Mouse (Mus musculus) myocyte (in vitro differentiated cells): ENCODE measurements around the gene Zfp574. TPM values are rescaled to one million over a fixed set of nuclear protein-coding genes. Genes with fewer than 3 reads are reported as not detected.

Experiments used
- H3K27me3 ChIP-seq: one replicate; pipeline ENCODE4 v1.6.1; 2011; ENCODE audit not compliant: control insufficient read depth, insufficient read depth, insufficient read length
- H3K36me3 ChIP-seq: one replicate; pipeline ENCODE4 v1.6.1; 2011; ENCODE audit not compliant: control insufficient read depth, insufficient read depth
- H3K4me2 ChIP-seq: one replicate; pipeline ENCODE4 v1.6.1; 2011; ENCODE audit warnings: low read depth, control low read depth
- H3K4me3 ChIP-seq: one replicate; pipeline ENCODE4 v1.5.1; 2011; ENCODE audit warnings: mild to moderate bottlenecking, control low read depth, moderate library complexity
- H3K79me2 ChIP-seq: one replicate; pipeline ENCODE4 v1.6.1; 2011; ENCODE audit not compliant: control insufficient read depth, insufficient read depth
- H3ac ChIP-seq: one replicate; pipeline ENCODE4 v1.6.1; 2011; ENCODE audit not compliant: control insufficient read depth, insufficient read length
- CEBPB ChIP-seq: IDR thresholded peaks from 2 replicates; pipeline ENCODE4 v1.6.1; 2011; ENCODE audit warnings: mild to moderate bottlenecking, moderate library complexity; ENCODE audit not compliant: poor library complexity, insufficient read depth, severe bottlenecking
- E2F4 ChIP-seq: IDR thresholded peaks from one replicate; pipeline ENCODE4 v1.6.1; 2011; ENCODE audit warnings: mild to moderate bottlenecking, control low read depth, moderate library complexity; ENCODE audit not compliant: insufficient read depth
- MAX ChIP-seq: IDR thresholded peaks from one replicate; pipeline ENCODE4 v1.6.1; 2011; ENCODE audit warnings: low read depth, mild to moderate bottlenecking, control low read depth
- MYOD1 ChIP-seq, 3 experiments: IDR thresholded peaks; one replicate each; pipeline ENCODE4 v1.6.1; 2011; ENCODE audit warnings: control low read depth in 2 of 3, low read depth in 2 of 3, mild to moderate bottlenecking in 2 of 3, moderate library complexity in 1 of 3; ENCODE audit not compliant: insufficient read length in 2 of 3, control insufficient read depth in 1 of 3
- MYOG ChIP-seq, 3 experiments: IDR thresholded peaks; one replicate each; pipeline ENCODE4 v1.6.1; 2011; ENCODE audit warnings: control low read depth in 2 of 3, low read depth in 2 of 3, mild to moderate bottlenecking in 2 of 3; ENCODE audit not compliant: insufficient read length in 2 of 3, control insufficient read depth in 1 of 3, insufficient read depth in 1 of 3
- POLR2A ChIP-seq: IDR thresholded peaks from one replicate; pipeline ENCODE4 v1.6.1; 2011; ENCODE audit warnings: low read depth, mild to moderate bottlenecking, control low read depth, moderate library complexity; ENCODE audit not compliant: insufficient read length
- POLR2AphosphoS2 ChIP-seq: IDR thresholded peaks from one replicate; pipeline ENCODE4 v1.6.1; 2011; ENCODE audit warnings: low read depth, control low read depth; ENCODE audit not compliant: insufficient read length
- REST ChIP-seq: IDR thresholded peaks from one replicate; pipeline ENCODE4 v1.6.1; 2011; ENCODE audit warnings: mild to moderate bottlenecking, control low read depth, moderate library complexity; ENCODE audit not compliant: insufficient read depth, insufficient read length
- SRF ChIP-seq: IDR thresholded peaks from one replicate; pipeline ENCODE4 v1.6.1; 2011; ENCODE audit warnings: low read depth; ENCODE audit not compliant: control insufficient read depth, insufficient read length
- TCF12 ChIP-seq: IDR thresholded peaks from one replicate; pipeline ENCODE4 v1.6.1; 2011; ENCODE audit warnings: mild to moderate bottlenecking, control low read depth; ENCODE audit not compliant: poor library complexity, insufficient read depth, severe bottlenecking
- TCF3 ChIP-seq: IDR thresholded peaks from one replicate; pipeline ENCODE4 v1.6.1; 2011; ENCODE audit warnings: low read depth, control low read depth; ENCODE audit not compliant: insufficient read length
- USF1 ChIP-seq: IDR thresholded peaks from one replicate; pipeline ENCODE4 v1.6.1; 2011; ENCODE audit warnings: low read depth, mild to moderate bottlenecking, control low read depth, moderate library complexity
- polyA plus RNA-seq: library from polyadenylated mRNA; unstranded; fragments of >200 nt; fragmentation: generic; extraction: Trizol; gene quantifications from one replicate; pipeline ENCODE4 v1.2.1, GENCODE M21; 2012; ENCODE audit warnings: missing spikeins

Gene Zfp574
- polyA plus RNA-seq, 1 experiment, result 10.8 TPM

DNA sequence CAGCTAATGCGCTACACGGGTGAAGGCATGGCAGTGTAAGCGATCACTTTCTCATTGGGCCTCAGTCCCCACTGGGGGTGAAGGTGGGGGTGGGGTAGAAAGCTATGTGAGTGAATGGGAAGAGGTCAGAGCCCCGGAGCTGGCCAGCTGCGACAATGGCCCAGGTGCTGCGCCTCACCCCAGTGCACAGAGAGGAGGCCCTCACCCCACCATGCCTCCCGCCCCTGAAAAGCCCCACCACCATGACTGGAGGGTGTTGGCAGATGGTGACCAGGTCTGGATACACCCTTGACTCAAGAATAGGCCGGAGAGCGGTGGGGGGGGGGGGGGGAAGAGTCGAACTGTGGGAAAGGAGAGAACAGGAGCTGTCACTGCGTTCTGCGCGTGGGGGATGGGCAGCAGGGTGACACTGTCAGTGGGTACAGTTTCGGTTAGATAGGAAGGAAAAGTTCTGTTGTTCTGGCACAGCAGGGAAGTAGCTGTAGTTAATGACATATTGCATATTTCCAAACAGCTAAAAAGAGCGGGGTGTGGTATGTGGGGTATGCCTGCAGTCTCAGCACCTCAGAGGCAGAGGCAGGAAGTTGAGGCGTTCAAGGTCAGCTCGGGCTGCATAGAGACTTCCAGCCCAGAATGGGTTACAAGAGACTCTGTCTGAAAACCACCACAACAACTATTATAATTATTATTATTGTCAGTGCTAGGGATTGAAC is 34.6 kb downstream of the Zfp574 start:
- Histone ChIP-seq H3K36me3 (no peaks in the 10 kb centered on the region), H3K4me2 (no peak overlapping the region), H3K4me3 (no peak overlapping the region), H3K27me3 (peaks cover 44% of the 10 kb centered on the region), H3K79me2 (no peaks in the 10 kb centered on the region), H3ac (no peak overlapping the region)
- TF ChIP-seq E2F4, result no peak

DNA sequence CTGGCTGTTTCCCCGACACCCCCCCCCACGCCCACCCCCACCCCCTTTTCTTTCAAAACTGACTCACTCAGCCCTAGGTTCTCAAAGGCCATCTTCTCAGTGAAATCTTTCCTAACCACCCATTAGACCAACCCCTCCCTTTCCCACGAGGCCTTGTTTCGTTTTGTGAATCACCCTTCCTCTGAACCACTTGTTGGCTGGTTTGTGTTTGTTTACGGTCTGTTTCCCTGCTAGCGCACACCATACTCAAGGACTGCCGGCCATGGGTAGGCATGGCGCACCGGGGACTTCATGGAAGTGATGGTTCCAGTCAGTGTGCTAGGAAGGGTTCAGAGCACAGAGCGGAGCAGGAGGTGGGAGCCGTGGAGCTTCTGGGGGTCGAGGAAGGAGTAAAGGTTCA is 37.0 kb downstream of the Zfp574 start:
- Histone ChIP-seq H3K36me3 (no peaks in the 10 kb centered on the region), H3K79me2 (no peaks in the 10 kb centered on the region), H3K27me3 (peaks cover 44% of the 10 kb centered on the region), H3K4me3 (no peak overlapping the region), H3K4me2 (no peak overlapping the region), H3ac (no peak overlapping the region)
- TF ChIP-seq E2F4 (no peak), MYOG (IDR thresholded peaks at IDR 0.05; ENCODE audit: control insufficient read depth in 1 of 3, insufficient read depth in 1 of 3, insufficient read length in 2 of 3, low read depth in 2 of 3) (no peak), SRF (no peak), CEBPB (no peak), MYOD1 (IDR thresholded peaks at IDR 0.05; ENCODE audit: control insufficient read depth in 1 of 3, insufficient read length in 2 of 3, low read depth in 2 of 3) (no peak)

DNA sequence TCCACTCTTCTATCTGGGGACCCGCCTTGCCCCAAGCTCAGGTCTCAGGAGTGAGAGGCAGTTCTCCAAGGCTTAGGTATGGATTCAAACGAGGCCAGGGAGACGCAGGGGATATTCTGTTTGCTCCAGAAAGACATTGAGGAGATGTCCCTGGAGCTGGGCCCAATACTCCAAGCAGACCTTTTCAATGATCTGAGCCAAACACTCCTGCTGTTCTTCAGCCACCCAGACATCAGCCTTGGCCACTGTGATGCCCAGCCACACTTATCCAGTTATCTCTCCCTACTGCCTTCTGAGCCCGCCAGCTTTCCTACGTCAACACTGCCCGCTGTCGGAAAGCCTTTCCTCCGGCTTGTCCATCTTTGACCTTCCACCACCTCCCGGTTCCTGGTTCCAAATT is 38.0 kb downstream of the Zfp574 start:
- Histone ChIP-seq H3K4me2 (no peak overlapping the region), H3K4me3 (no peak overlapping the region), H3ac (no peak overlapping the region), H3K27me3 (peaks cover 49% of the 10 kb centered on the region), H3K36me3 (no peaks in the 10 kb centered on the region), H3K79me2 (no peaks in the 10 kb centered on the region)
- no peak for TF ChIP-seq SRF
- no peak for TF ChIP-seq MAX
- no peak for TF ChIP-seq POLR2A
- no peak for TF ChIP-seq E2F4
- no peak for TF ChIP-seq MYOG (IDR thresholded peaks at IDR 0.05; ENCODE audit: control insufficient read depth in 1 of 3, insufficient read depth in 1 of 3, insufficient read length in 2 of 3, low read depth in 2 of 3)
- TF ChIP-seq TCF3, result no peak
- TF ChIP-seq MYOD1 (IDR thresholded peaks at IDR 0.05; ENCODE audit: control insufficient read depth in 1 of 3, insufficient read length in 2 of 3, low read depth in 2 of 3), result no peak
- TF ChIP-seq TCF12, result no peak
- TF ChIP-seq USF1, result no peak
- no peak for TF ChIP-seq POLR2AphosphoS2
- TF ChIP-seq REST, result no peak
- no peak for TF ChIP-seq CEBPB

DNA sequence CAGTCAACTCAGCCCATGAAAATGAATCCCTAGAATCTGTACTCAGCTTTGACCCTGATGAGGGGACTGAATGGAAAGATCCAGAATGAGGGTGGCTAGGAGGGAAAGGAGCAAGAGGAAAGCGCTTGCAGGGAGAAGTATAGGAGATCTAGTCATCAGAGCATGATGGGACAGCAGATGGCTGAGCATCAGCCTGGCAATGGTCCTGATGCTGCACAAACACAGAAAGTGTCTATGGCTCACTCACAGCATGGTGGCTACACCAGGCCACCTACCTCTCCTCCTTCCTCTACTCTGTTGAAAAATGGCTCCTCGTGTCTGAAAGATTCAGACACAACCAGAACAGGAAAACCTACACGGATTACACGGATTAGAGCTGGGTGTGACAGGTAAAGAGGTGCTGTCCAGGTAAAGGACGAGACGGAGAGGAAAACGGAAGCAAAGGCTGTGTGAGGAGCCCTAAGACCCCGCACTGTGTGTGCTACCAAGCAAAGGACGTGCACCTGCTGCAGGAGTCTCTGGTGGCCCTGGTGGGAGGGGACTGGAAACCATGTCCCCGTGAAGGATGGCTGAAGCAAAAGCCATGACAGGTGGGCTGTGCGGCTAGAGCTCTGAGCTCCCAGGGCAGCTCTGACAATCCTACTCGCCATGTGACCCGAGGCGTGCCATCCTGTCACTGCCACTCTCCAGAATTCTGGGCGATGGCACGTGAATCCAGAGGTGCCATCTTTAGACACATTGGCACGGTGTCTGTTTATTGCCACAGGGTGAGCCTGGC is 40.0 kb downstream of the Zfp574 start:
- Histone ChIP-seq H3K4me3 (no peak overlapping the region), H3K36me3 (no peaks in the 10 kb centered on the region), H3K4me2 (no peak overlapping the region), H3ac (no peak overlapping the region), H3K27me3 (peaks cover 68% of the 10 kb centered on the region), H3K79me2 (no peaks in the 10 kb centered on the region)
- TF ChIP-seq E2F4, result no peak
- TF ChIP-seq CEBPB, result no peak
- TF ChIP-seq MYOG (IDR thresholded peaks at IDR 0.05; ENCODE audit: control insufficient read depth in 1 of 3, insufficient read depth in 1 of 3, insufficient read length in 2 of 3, low read depth in 2 of 3), result no peak
- TF ChIP-seq SRF, result no peak
- no peak for TF ChIP-seq MAX
- TF ChIP-seq MYOD1 (IDR thresholded peaks at IDR 0.05; ENCODE audit: control insufficient read depth in 1 of 3, insufficient read length in 2 of 3, low read depth in 2 of 3), result no peak
- TF ChIP-seq USF1, result no peak
- no peak for TF ChIP-seq TCF12
- no peak for TF ChIP-seq REST
- TF ChIP-seq POLR2AphosphoS2, result no peak
- TF ChIP-seq TCF3, result no peak
- TF ChIP-seq POLR2A, result no peak

DNA sequence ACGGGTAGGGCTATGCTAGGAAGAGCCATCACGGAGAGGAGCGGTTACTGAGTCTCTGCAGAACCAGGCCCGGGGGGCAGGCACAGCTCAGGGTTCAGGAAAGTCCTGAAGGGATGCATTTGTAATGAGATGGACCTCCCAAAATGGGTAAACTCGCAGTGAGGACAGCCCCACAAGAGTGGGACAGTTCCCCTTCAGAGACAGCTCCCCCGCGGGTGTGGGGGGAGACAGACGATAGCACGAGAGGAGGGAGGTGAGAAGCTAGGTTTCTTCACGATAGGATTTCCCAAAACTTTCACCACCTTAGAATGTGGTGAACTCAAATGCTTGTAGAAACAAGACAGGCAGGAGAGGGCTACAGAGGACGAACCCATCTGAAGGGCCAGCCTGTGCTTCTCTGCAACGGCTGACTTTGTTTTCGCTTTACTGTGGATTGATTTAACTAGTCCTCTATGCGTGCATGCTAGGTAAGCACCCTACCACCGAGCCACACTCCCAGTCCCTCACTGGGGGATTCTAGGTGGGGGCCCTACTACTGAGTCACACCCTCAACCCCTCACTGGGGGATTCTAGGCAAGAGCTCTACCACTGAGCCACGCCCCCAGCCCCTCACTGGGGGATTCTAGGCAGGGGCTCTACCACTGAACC is 40.7 kb downstream of the Zfp574 start:
- Histone ChIP-seq H3K4me3 (no peak overlapping the region), H3K4me2 (no peak overlapping the region), H3ac (no peak overlapping the region), H3K79me2 (no peaks in the 10 kb centered on the region), H3K36me3 (no peaks in the 10 kb centered on the region), H3K27me3 (peaks cover 67% of the 10 kb centered on the region)
- TF ChIP-seq POLR2A (no peak), TCF12 (no peak), TCF3 (no peak), REST (no peak), POLR2AphosphoS2 (no peak), USF1 (no peak), MYOD1 (IDR thresholded peaks at IDR 0.05; ENCODE audit: control insufficient read depth in 1 of 3, insufficient read length in 2 of 3, low read depth in 2 of 3) (no peak), CEBPB (no peak), SRF (no peak), MYOG (IDR thresholded peaks at IDR 0.05; ENCODE audit: control insufficient read depth in 1 of 3, insufficient read depth in 1 of 3, insufficient read length in 2 of 3, low read depth in 2 of 3) (no peak), MAX (no peak), E2F4 (no peak)
